Mouse (Mus musculus) adrenal gland, adult 2 months (tissue): Measurements from ENCODE around the gene Tacstd2. TPM values are rescaled to one million over a fixed set of nuclear protein-coding genes. Genes with fewer than 3 reads are reported as not detected.
"Not testable (repeated sequence)": the region's sequence is repeated elsewhere in the genome, so short reads cannot be mapped to it uniquely, and the experiment has no call there.

Experiments used
- DNase-seq: peaks from one replicate; pipeline ENCODE4 v3.0.0; 2021
- long read RNA-seq: library from polyadenylated mRNA; stranded (forward); transcript quantifications from one replicate; pipeline ENCODE4 v2.0.0, GENCODE M21; 2021
- polyA plus RNA-seq: library from polyadenylated mRNA; depleted of rRNA; stranded (reverse); fragments of >200 nt; gene quantifications from 2 replicates; pipeline ENCODE4 v1.2.3, GENCODE M21; 2012; rRNA removed
- total RNA-seq, 2 experiments: library from RNA; stranded (reverse); gene quantifications; 2 replicates each; pipeline ENCODE4 v1.2.3; 2021

The Tacstd2 gene
- total RNA-seq, result not detected
- 0.11 TPM in 1 of 2 replicates, not detected in the other for polyA plus RNA-seq
- long read RNA-seq, result 0 reads

GRCm38 (mm10) chr6:67535777-67536054 lies at the start of gene Tacstd2:
TSS of gene Tacstd2 (minus strand) at chr6:67535796.
- DNase-seq, result no peak

GRCm38 (mm10) chr6:67566270-67566669 lies 30.7 kb upstream of the Tacstd2 start:
- no peak for DNase-seq

GRCm38 (mm10) chr6:67555376-67555775 lies 19.8 kb upstream of the Tacstd2 start:
- DNase-seq, result no peak

GRCm38 (mm10) chr6:67549550-67549949 lies 14.0 kb upstream of the Tacstd2 start:
- no peak for DNase-seq

GRCm38 (mm10) chr6:67535005-67535776 lies 405 bp downstream of the Tacstd2 start:
- DNase-seq, result peak; percentile 6

- DNase-seq, result no peak
Measured at GRCm38 (mm10) chr6:67534191-67535004, 1.2 kb downstream of the Tacstd2 start.

- DNase-seq, result peak; percentile 6
Measured at GRCm38 (mm10) chr6:67532665-67533440, 2.7 kb downstream of the Tacstd2 start.

- no peak for DNase-seq
Measured at GRCm38 (mm10) chr6:67531822-67532162, 3.8 kb downstream of the Tacstd2 start.

GRCm38 (mm10) chr6:67530992-67531821 lies 4.4 kb downstream of the Tacstd2 start:
- DNase-seq, result peak; percentile 10

GRCm38 (mm10) chr6:67526356-67526755 lies 9.2 kb downstream of the Tacstd2 start:
- no peak for DNase-seq

- DNase-seq, result peak; percentile 44
Measured at GRCm38 (mm10) chr6:67510752-67511151, 24.8 kb downstream of the Tacstd2 start.

GRCm38 (mm10) chr6:67501938-67502337 lies 33.7 kb downstream of the Tacstd2 start:
- not testable (repeated sequence) for DNase-seq

- peak; percentile 35 for DNase-seq
Measured at GRCm38 (mm10) chr6:67491755-67492154, 43.8 kb downstream of the Tacstd2 start, which contains the start of gene Il23r. TSS of gene Il23r (minus strand) at chr6:67491855.

Other genes with a start within 250 kb of the Tacstd2 start
- under 1 TPM; 0.10 to 0.32 TPM for gene Il12rb2, start 159.6 kb downstream of the Tacstd2 start, total RNA-seq
- gene Il12rb2, start 159.6 kb downstream of the Tacstd2 start, polyA plus RNA-seq, result 0.03 and 0.21 TPM in 2 replicates
- 10 to 100 TPM in 1 of 2 experiments, 1 to 10 TPM in 1; 7.3 to 12.3 TPM for gene Il23r, start 43.9 kb downstream of the Tacstd2 start, total RNA-seq
- gene Il23r, start 43.9 kb downstream of the Tacstd2 start, polyA plus RNA-seq, result 0.03 and 0.08 TPM in 2 replicates